Comparison of ENCODE assay signal across 8 mouse cellular contexts in genomic region chr1:54678037-54678436, GRCm38 (mm10).
"Had no signal": no experiment of that assay in that cellular context is flagged by ENCODE, and none has a peak within 500 bp of the region (broad histone marks: within the 10 kb centered on the region; RNA-seq: fewer than 3 reads in every experiment).

No protein-coding gene starts in this region.

- DNase-seq: liver, postnatal 0 days; lung, adult 2 months; lung, postnatal 14 days; lung, postnatal 36 days; right cerebral cortex, postnatal 14 days; thymus, adult 2 months; thymus, postnatal 25 days; thymus, postnatal 4 days had no signal
